Mouse (Mus musculus): ENCODE measurements around the gene Mcfd2. TPM values are rescaled to one million over a fixed set of nuclear protein-coding genes. Genes with fewer than 3 reads are reported as not detected.
A peak's percentile ranks its signal among the peaks of the same experiment; 100 is the strongest.

Gene Mcfd2
- polyA plus RNA-seq, 1 experiment from 2014 or later = 51.3 TPM

DNA sequence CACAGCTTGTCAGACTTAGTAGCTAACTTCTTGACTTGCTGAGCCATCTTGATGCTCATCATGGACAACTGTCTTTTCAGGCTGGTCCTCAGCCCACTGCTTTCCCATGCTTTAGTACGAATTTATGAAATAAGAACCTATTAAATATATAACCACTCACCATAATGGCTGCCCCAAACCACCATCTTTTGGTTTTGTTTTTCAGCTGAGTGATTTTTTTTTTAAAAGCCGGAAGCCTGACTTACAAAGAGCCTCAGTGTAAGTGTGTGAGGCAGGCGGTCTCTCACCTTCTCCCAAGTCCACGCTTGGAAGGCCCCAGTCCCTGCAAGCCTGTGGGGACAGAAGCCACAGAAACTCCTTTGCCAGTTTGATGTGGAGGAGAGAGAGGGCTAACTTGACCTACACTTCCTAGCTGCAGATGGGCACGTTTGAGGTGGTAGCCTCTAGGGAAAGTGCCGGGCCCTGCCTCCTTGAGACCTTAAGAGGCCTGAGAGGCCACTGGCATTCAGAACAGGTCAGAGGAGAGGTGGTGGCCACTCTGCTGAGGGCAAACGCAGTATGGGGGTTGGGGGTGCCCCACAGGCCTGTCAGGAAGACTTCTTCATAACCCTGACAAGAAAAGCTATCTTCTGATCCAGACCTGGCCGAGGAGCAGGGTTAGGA, 20.9 kb upstream of the Mcfd2 start:
- H3K9ac ChIP-seq = no peak overlapping the region
- ATAC-seq = no peak
- peaks cover 6% of the 10 kb centered on the region; the same call in 1 of the 2 replicates for H3K27me3 ChIP-seq (replicated peaks)
- no peak overlapping the region for H3K27ac ChIP-seq
- peaks cover 12% of the 10 kb centered on the region; the same call in 1 of the 2 replicates for H3K36me3 ChIP-seq
- H3K4me1 ChIP-seq = peaks cover 46% of the 10 kb centered on the region
- no peaks in the 10 kb centered on the region for H3K9me3 ChIP-seq (replicated peaks)
- no peak overlapping the region for H3K4me2 ChIP-seq
- 75% methylated on average over 8 of the region's 8 CpGs for WGBS (ENCODE audit: insufficient replicate concordance)
- no peak overlapping the region for H3K4me3 ChIP-seq

DNA sequence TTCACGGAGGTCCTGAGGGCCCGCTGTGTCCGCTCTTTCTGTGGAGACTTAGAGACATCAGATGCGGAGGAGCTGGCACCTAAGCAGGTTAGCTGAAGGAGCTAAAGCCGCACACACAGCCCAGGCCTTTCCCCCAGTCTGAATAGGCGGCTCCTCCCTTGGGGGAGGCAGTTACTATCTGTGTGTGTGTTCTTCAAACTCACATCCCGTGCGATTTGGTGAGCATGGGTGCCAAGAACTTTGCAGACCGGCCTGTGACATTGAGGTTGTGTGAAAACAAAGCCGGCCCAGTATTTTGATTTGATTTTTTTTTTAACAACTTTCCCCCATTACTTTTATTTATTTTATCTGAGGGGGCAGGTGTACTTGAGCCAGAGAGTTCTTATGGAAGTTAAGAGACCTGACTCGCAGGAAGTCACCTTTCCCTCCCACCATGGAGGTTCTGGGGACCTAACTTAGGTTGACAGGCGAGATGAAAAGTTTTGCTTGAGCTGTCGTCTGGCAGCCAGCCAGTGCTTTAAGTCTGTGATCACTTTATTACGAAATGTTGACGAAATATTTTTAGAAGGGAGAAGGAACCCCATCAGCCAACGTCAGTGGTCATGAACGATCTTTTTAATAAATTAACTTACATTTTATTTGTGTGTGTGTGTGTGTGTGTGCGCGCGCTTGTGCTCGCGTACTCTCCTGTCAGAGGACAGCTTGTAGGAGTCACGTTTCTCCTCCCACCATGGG, 20.2 kb upstream of the Mcfd2 start:
- Histone ChIP-seq H3K9ac (no peak overlapping the region), H3K4me1 (peaks cover 52% of the 10 kb centered on the region), H3K4me3 (no peak overlapping the region), H3K36me3 (0 out of 2 replicates have a peak, but pooled peaks cover 10% of the 10 kb centered on the region), H3K27me3 (replicated peaks) (peaks cover 6% of the 10 kb centered on the region; the same call in 1 of the 2 replicates), H3K4me2 (no peak overlapping the region), H3K9me3 (replicated peaks) (no peaks in the 10 kb centered on the region), H3K27ac (no peak overlapping the region)
- WGBS (ENCODE audit: insufficient replicate concordance) = 75% methylated on average over 23 of the region's 23 CpGs
- no peak for ATAC-seq

DNA sequence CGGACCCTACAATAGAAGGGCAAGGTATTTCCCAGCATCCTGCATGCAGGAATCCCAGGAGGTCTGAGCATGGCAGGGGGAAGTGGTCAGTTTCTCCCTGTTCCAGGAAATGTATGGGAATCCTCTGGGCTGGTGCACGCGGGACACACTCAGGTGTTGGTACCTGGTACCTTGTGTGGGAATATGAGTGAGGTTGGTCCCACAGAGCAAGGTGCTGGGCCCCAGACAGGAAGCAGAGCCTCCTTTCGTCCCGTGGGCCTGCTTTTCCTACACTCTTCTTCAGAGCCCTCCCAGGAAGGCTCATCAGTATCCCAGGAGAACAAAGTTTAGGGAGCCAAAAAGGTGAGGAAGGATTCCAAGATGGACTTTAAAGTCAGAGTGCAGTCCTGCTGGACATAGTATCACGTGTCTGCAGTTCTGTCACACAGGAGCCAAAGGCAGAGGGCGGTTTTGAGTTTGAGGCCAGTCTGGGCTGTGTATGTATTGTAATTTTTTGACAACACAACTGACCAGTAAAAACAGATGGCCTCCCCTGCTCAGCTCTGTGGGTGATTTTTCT, 18.8 kb upstream of the Mcfd2 start:
- no peak overlapping the region for H3K27ac ChIP-seq
- H3K4me1 ChIP-seq = peaks cover 52% of the 10 kb centered on the region
- 0 out of 2 replicates have a peak overlapping the region, but pooled peaks have one; percentile 94 for H3K9ac ChIP-seq
- WGBS (ENCODE audit: insufficient replicate concordance) = 65% methylated on average over 7 of the region's 7 CpGs
- H3K4me2 ChIP-seq = peak overlapping the region; percentile 99
- 0 out of 2 replicates have a peak, but pooled peaks cover 3% of the 10 kb centered on the region for H3K36me3 ChIP-seq
- ATAC-seq = no peak
- no peaks in the 10 kb centered on the region for H3K9me3 ChIP-seq (replicated peaks)
- peak overlapping the region; percentile 75 for H3K4me3 ChIP-seq
- peaks cover 10% of the 10 kb centered on the region; the same call in 1 of the 2 replicates for H3K27me3 ChIP-seq (replicated peaks)

DNA sequence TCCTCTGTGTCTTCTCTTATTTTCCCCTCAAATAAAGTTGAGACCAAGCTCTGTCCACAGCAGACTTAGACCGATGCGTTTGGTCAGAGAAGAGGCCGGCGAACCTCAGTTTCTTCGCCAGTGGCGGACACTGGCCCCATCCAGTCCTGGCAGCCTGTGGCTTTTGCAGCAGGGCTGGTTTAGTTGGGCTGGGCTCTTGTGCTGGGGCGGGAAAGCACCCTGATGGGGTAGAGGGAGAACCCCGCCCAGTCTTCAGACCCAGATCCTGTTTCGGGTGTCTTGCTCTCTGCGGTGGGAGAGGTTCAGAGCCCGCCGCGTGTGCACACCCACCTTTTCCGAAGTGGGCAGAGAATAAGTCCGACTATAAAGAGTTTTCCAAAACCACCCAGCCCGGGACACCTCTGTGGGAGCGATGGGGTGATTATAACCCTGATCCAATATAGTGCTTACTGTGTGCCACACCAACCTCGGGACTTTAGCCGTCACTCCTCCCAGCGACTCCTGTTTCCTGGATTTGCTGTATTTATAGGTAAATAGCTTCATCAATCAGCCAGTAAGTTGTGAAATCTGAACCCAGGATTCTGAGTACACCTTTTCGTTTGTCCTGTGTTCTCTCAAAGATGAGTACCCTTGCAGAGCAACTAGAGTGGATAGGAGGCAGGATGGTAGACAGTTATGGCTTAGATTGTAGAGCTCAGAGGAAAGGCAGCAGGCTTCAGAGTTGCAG, 18.2 kb upstream of the Mcfd2 start:
- Histone ChIP-seq H3K4me2 (peak overlapping the region; percentile 99), H3K27ac (peak overlapping the region; percentile 94), H3K36me3 (0 out of 2 replicates have a peak, but pooled peaks cover 3% of the 10 kb centered on the region), H3K9ac (peak overlapping the region; percentile 94), H3K9me3 (replicated peaks) (no peaks in the 10 kb centered on the region), H3K4me3 (peak overlapping the region; percentile 75), H3K4me1 (peaks cover 52% of the 10 kb centered on the region), H3K27me3 (replicated peaks) (peaks cover 10% of the 10 kb centered on the region; the same call in 1 of the 2 replicates)
- ATAC-seq = peak; percentile 33
- WGBS (ENCODE audit: insufficient replicate concordance) = 8% methylated on average over 21 of the region's 21 CpGs

DNA sequence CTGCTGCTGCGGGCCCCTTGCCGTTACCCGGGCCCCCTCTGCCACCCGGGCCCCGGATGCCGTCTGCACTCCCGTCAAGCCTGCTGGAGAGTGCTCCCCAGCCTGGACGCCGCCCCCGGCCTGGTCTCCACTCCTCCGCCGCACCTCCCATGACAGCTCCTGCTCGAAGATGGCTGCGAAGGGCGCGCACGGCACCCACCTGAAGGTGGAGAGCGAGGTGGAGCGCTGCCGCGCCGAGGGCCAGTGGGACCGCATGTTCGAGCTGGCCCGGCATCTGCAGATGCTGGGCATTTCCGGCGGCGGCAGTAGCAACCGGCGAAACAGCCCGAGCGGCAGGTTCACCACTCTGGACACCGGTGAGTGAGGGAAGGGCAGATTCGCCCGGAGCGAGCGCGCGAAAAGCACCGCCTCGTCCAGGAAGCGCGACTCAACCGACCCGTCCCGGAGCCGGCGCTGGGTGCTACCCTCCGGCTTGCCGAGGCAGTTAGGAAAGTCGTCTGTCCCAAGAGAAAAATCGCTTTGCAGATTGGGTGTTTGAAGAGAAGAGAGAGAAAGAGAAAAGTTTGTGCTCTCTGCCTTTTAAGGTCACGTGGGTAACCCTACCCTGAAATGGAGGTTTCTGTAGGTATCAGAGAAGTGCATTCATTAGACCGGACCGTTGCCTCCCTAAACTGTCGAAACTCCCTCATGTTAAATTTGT, 17.5 kb upstream of the Mcfd2 start:
- Histone ChIP-seq H3K27me3 (replicated peaks) (peaks cover 10% of the 10 kb centered on the region; the same call in 1 of the 2 replicates), H3K27ac (peak overlapping the region; percentile 94), H3K4me2 (peak overlapping the region; percentile 99), H3K36me3 (no peaks in the 10 kb centered on the region), H3K9me3 (replicated peaks) (no peaks in the 10 kb centered on the region), H3K9ac (peak overlapping the region; percentile 94), H3K4me3 (peak overlapping the region; percentile 75), H3K4me1 (peaks cover 52% of the 10 kb centered on the region)
- WGBS (ENCODE audit: insufficient replicate concordance) = under 1% methylated on average over 56 of the region's 56 CpGs
- ATAC-seq = peak; percentile 52

DNA sequence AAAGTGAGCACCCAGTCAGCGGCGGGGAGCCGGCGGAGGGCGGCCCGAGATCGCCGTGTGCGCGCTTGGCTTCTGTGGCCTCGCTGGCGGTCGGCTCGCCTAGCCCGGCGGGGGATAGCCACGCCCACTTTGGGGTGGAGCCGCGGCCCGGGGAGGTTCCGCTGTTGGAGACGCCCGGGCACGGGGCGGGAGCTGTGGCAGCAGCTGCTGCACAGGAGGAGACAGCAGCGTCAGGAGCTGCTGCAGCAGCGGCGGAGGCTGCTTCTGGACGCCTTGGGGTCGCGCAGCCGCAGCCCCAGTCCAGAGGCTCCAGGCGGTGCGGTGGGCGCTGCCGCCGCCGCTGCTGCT, 16.9 kb upstream of the Mcfd2 start, which contains the start of gene Ttc7:
Gene Ttc7, plus strand, starts transcription at position 181 of the 348 bp plus-strand sequence.
- peak within 1 kb of the TSS; percentile 94 for H3K27ac ChIP-seq
- H3K9me3 ChIP-seq (replicated peaks) = no peaks in the 10 kb centered on the region
- under 1% methylated on average over 30 of the region's 38 CpGs for WGBS (ENCODE audit: insufficient replicate concordance)
- peak within 1 kb of the TSS; percentile 75 for H3K4me3 ChIP-seq
- peak; percentile 91 for ATAC-seq
- H3K27me3 ChIP-seq (replicated peaks) = peaks cover 9% of the 10 kb centered on the region; the same call in 1 of the 2 replicates
- peak within 1 kb of the TSS; percentile 94 for H3K9ac ChIP-seq
- no peaks in the 10 kb centered on the region for H3K36me3 ChIP-seq
- H3K4me2 ChIP-seq = peak within 1 kb of the TSS; percentile 99
- peaks cover 47% of the 10 kb centered on the region for H3K4me1 ChIP-seq

DNA sequence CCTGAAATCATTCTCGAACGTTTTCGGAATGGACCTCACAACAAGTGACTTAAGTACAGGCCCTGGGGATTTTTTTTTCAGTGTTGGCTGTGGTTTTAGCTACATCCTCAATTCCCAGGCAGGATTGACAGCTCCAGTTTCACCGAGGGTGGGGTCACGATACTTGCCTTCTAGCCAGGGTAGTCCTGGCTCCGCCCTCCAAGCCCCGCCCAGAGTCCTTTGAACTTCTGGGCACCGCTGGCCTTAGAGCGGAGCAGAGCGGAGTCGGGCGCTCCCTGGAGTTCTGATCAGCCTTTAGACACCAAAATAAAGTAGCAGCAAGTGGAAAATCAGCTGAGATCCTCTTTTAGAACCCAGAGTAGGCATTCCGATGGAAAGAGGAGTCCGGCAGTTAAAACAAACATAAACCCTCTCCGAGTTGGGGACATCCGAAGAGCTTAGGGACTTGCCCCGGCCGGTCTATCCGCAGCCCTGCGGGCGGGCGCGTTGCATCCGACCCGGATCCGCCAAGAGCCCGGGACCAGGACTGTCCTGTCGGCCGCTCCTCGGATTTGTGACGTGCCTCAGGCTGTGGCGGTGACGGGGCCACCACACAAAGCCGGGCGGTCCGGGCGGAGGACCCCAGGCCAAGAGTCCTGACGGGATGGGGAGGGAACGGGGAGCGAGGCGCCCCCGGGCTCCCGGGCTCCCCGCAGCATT, 16.4 kb upstream of the Mcfd2 start:
- under 1% methylated on average over 44 of the region's 44 CpGs for WGBS (ENCODE audit: insufficient replicate concordance)
- Histone ChIP-seq H3K4me3 (peak overlapping the region; percentile 75), H3K36me3 (no peaks in the 10 kb centered on the region), H3K27me3 (replicated peaks) (peaks cover 12% of the 10 kb centered on the region), H3K9ac (peak overlapping the region; percentile 94), H3K4me2 (peak overlapping the region; percentile 99), H3K27ac (peak overlapping the region; percentile 94), H3K9me3 (replicated peaks) (no peaks in the 10 kb centered on the region), H3K4me1 (peaks cover 44% of the 10 kb centered on the region)
- peak; percentile 84 for ATAC-seq

DNA sequence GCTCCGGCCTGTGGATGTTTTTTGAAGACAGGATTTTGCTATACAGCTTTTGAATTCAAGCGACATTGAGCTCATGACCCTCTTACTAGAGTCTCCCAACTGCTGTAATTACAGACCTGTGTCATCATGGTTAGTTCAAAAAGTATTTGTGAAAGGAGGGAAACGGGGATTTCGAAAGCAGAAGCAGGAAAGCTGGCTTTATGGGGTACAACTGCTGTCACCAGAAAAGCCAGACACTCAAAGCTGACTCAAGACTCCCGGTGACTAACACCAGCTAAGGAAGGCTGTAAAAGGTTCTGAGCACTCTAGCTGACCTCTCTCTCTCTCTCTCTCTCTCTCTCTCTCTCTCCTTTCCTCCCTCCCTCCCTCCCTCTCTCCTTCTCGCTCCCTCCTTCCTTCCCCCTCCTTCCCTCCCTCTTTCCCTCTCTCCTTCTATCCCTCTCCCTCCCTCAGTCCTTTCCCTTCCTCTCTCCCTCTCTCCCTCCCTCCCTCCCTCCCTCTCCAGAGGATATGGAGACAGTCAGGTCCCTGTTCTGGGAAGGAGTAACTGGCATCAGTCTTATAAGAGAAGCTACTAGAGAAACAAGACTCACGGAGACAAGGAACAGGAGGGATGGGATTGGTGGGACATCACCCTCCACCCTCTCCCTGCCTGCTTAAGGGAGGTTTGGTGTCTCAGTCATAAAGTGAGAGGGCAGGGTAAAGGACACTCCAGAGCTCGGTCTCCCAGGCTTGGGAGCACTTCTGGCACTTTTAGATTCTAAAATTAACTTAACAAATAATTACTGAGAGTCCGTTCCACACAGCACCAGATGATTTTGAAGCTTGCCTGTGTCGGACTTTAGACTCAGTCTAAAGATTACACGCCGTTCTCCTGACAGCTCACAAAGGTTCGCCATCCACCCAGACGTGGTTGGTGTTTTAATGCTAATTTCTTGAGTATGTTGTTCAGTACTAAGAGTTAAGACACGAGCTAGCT, 9.9 kb upstream of the Mcfd2 start:
- Histone ChIP-seq H3K27me3 (replicated peaks) (peaks cover 23% of the 10 kb centered on the region), H3K4me3 (no peak overlapping the region), H3K9me3 (replicated peaks) (no peaks in the 10 kb centered on the region), H3K4me2 (no peak overlapping the region), H3K4me1 (peaks cover 8% of the 10 kb centered on the region), H3K36me3 (no peaks in the 10 kb centered on the region), H3K9ac (no peak overlapping the region), H3K27ac (no peak overlapping the region)
- 47% methylated on average over 15 of the region's 15 CpGs for WGBS (ENCODE audit: insufficient replicate concordance)
- ATAC-seq = 0 out of 2 replicates have a peak, but pooled peaks have one; percentile 30

DNA sequence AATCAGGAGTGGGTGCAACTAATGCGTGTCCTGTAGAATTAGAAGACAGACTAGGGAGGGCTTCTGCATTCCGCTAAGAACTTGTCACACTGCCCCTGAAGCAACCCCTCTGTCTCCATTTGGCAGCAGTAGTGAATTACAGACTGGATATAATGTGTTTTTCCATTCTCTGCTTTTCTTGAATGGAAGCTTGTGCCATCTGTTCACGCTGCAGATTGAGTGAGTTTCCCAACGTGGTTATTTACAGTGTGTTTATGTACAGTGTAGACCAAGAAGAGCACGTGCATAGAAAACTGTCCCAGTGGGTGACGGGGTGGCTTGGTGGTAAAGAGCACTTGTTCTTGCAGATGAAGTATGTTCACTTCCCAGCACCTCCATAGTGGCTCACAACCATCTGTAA, 3.7 kb upstream of the Mcfd2 start:
- Histone ChIP-seq H3K4me1 (peaks cover 14% of the 10 kb centered on the region), H3K4me3 (no peak overlapping the region), H3K27me3 (replicated peaks) (peaks cover 12% of the 10 kb centered on the region; the same call in 1 of the 2 replicates), H3K27ac (no peak overlapping the region), H3K9me3 (replicated peaks) (no peaks in the 10 kb centered on the region), H3K4me2 (no peak overlapping the region), H3K9ac (no peak overlapping the region), H3K36me3 (no peaks in the 10 kb centered on the region)
- 66% methylated on average over 6 of the region's 6 CpGs for WGBS (ENCODE audit: insufficient replicate concordance)
- no peak for ATAC-seq
